Mouse (Mus musculus): ENCODE measurements around the gene 9130213A22Rik.

DNA sequence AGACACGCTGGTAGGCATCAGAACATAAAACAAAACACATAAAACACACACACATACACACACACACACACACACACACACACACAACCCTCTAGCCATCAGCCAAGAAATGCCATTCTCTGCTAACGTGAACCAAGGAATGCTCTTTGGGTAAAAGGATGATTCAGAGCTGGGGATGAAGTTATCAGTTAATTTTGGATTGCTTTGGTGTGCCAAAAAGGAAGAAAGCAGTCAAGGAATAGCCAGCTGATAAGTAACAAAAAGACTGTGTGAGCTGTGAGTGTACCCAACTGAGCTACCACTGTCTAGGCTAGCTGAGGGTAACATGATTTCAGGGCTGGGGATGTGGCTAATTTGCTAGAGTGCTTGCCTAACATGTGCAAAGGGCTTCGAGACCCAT lies 8.4 kb downstream of the 9130213A22Rik start:
- TF ChIP-seq ZNF384 (IDR thresholded peaks at IDR 0.05; ENCODE audit: low read depth, low read length), result no peak
- TF ChIP-seq HCFC1 (IDR thresholded peaks at IDR 0.05; ENCODE audit: low read depth, low read length), result no peak
- TF ChIP-seq POLR2AphosphoS5 (IDR thresholded peaks at IDR 0.05; ENCODE audit: borderline replicate concordance, low read depth, low read length), result no peak
- no peak for TF ChIP-seq MAX (IDR thresholded peaks at IDR 0.05; ENCODE audit: low read length)
- TF ChIP-seq RCOR1 (IDR thresholded peaks at IDR 0.05; ENCODE audit: low read depth, low read length), result no peak
- no peak for TF ChIP-seq GATA1 (IDR thresholded peaks at IDR 0.05; ENCODE audit: low read depth, low read length)
- TF ChIP-seq USF1 (IDR thresholded peaks at IDR 0.05; ENCODE audit: low read depth, low read length), result no peak
- TF ChIP-seq ELF1 (IDR thresholded peaks at IDR 0.05; ENCODE audit: low read depth, low read length), result no peak
- TF ChIP-seq MAFK (IDR thresholded peaks at IDR 0.05; ENCODE audit: borderline replicate concordance, low read depth, low read length), result no peak

All from MEL (cell line).